Mouse (Mus musculus) Patski (cell line): ENCODE measurements around the gene Pcbd2. TPM values are rescaled to one million over a fixed set of nuclear protein-coding genes. Genes with fewer than 3 reads are reported as not detected.
"Not testable (repeated sequence)": the region's sequence is repeated elsewhere in the genome, so short reads cannot be mapped to it uniquely, and the experiment has no call there.

ENCODE experiments used
- ATAC-seq: fragments of 100-300 bp; one replicate; pipeline ENCODE4 v1.8.0; 2021
- CTCF ChIA-PET: fragments of 350-600 bp; sonication (Branson Sonifier 250); formaldehyde crosslinking; loops from one replicate; lab custom pipeline; 2022; ENCODE audit warnings: inconsistent platforms; lab: Charles Lee
- POLR2A ChIA-PET: fragments of 350-600 bp; sonication (Branson Sonifier 250); formaldehyde crosslinking; loops from one replicate; lab custom pipeline; 2022; ENCODE audit warnings: antibody characterized with exemption, inconsistent platforms; lab: Charles Lee
- DNase-seq: peaks from one replicate; pipeline ENCODE4 v3.0.0-alpha.2; 2011; ENCODE audit warnings: low read depth, low spot score
- H3K27me3 ChIP-seq: fragments of 371-371 bp; one replicate; pipeline ENCODE4 v1.5.1; 2021
- CTCF ChIP-seq: fragments of 100-300 bp; IDR thresholded peaks from one replicate; pipeline ENCODE4 v1.5.1; 2021
- in situ Hi-C: fragments of 300-500 bp; cut with MboI; formaldehyde crosslinking; loops from 3 replicates; pipeline ENCODE4 v1.11.1; 2018; ENCODE audit warnings: low pct_unique_long_range_greater_than_20kb, mixed read lengths
- polyA plus RNA-seq: library from polyadenylated mRNA; unstranded; gene quantifications from one replicate; pipeline ENCODE4 v1.2.3, GENCODE M21; 2021

Gene Pcbd2
- polyA plus RNA-seq = 40.2 TPM

DNA sequence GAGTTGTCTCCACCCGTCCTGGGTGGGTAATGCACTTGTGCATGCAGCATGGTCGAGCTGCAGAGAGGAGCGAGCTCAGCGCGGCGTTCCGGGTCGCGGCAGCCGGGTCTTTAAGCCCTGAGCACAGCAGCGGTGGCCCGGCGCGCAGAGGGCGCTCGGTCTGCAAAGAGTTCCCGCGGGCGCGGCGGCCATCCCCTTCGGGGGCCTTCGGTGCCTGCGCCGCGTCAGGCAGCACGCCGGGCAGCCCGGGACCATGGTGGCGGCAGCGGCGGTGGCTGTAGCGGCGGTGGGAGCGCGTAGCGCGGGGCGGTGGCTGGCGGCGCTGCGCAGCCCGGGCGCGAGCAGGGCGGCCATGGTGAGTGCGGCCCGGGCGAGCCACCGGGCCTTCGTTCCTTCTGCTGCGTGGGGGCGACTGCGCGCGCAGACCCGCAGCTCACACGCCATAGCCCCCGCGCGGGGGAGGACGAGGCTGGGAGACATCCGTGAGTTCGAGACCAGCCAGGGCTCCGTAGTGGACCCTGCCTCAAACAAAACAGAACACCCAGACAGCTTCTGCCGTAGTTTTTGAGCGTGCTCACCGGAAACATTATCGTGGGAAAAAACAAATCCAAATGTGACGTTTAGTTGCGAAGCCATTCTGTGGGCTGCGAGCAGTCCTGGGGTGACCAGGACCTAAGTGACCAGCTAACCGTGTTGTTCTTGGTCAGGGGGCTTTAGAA, at the start of gene Pcbd2:
Gene Pcbd2 (plus strand): TSS at position 249 of the 719 bp plus-strand sequence.
- ChIA-PET POLR2A (interaction anchor here (0.6 to 3.7 kb wide), 4 partner anchors 20 to 459 kb away, joined by 3 to 20 read pairs (median 5); partner anchors contain the start of gene B230219D22Rik), CTCF (interaction anchor here (1.1 to 2.7 kb wide), 12 partner anchors 9 to 224 kb away, joined by 3 to 13 read pairs (median 4); partner anchors contain the start of gene B230219D22Rik)
- no peaks in the 10 kb centered on the region for H3K27me3 ChIP-seq
- DNase-seq (no peak), ATAC-seq (peak; percentile 71)
- in situ Hi-C loops = loop anchor here (5.0 kb wide), 1 partner anchor 55 kb away; no protein-coding TSS in a partner anchor
- TF ChIP-seq CTCF = no peak

DNA sequence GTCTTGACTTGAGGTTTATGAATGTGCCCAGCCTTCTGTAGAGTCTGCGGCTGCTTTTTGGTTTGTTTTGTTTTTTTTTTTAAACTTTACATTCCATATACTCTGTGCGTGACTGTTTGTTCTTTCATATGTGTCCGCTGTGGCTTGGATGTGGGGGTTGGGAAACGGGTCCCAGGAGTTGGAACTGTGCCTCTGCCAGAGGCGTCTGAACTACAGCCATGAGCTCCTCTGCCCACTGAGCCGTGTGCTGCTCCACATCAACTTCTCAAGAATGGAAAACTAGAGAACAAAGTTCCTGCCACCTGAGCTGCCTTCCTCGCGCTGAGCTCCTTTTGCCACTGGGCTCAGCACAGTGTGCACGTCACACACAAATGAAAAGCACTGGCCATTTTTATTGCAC, 45.0 kb upstream of the Pcbd2 start:
- ATAC-seq (no peak), DNase-seq (no peak)
- POLR2A ChIA-PET = interaction anchor here (0.7 kb wide), 1 partner anchor 344 kb away, joined by 3 read pairs; no protein-coding TSS in a partner anchor
- CTCF ChIA-PET = interaction anchor here (0.9 to 1.3 kb wide), 2 partner anchors 9 to 45 kb away, joined by 3 to 4 read pairs; partner anchors contain the start of gene Pcbd2
- no peaks in the 10 kb centered on the region for H3K27me3 ChIP-seq
- no peak for TF ChIP-seq CTCF
- in situ Hi-C loops = no loop called here

DNA sequence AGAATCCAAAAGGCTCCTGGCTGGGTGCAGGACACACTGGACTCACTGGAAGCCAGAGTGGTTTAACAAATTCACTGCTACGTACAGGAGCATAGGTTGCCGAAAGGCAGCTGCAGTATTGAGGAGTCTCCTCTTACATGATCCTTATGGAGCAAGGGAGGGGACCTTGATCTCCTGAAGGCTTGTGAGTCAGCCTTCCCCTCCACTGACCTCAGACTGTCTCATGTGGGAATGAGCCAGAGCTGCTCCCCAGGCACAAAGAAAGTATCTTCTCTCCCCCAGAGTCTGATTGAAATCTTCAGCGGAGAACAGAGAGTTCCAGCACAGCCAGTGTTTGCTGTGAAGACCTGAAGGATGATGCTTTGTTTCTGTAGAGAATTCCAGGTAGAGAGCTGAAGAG, 43.6 kb upstream of the Pcbd2 start:
- ChIA-PET CTCF (interaction anchor here (1.2 kb wide), 2 partner anchors 9 to 15 kb away, joined by 3 to 5 read pairs; partner anchors contain the start of gene B230219D22Rik), POLR2A (interaction anchor here (0.6 kb wide), 1 partner anchor 28 kb away, joined by 3 read pairs; no protein-coding TSS in a partner anchor)
- H3K27me3 ChIP-seq = no peaks in the 10 kb centered on the region
- no peak for DNase-seq
- TF ChIP-seq CTCF = no peak
- ATAC-seq = no peak
- in situ Hi-C loops = no loop called here

- no peaks in the 10 kb centered on the region for H3K27me3 ChIP-seq
- in situ Hi-C loops = no loop called here
- DNase-seq (no peak), ATAC-seq (no peak)
- CTCF ChIA-PET = no interaction called here
- POLR2A ChIA-PET = no interaction called here
- TF ChIP-seq CTCF = no peak
Observed at GRCm38 (mm10) chr13:55686107-55686633, 41.0 kb upstream of the Pcbd2 start.

DNA sequence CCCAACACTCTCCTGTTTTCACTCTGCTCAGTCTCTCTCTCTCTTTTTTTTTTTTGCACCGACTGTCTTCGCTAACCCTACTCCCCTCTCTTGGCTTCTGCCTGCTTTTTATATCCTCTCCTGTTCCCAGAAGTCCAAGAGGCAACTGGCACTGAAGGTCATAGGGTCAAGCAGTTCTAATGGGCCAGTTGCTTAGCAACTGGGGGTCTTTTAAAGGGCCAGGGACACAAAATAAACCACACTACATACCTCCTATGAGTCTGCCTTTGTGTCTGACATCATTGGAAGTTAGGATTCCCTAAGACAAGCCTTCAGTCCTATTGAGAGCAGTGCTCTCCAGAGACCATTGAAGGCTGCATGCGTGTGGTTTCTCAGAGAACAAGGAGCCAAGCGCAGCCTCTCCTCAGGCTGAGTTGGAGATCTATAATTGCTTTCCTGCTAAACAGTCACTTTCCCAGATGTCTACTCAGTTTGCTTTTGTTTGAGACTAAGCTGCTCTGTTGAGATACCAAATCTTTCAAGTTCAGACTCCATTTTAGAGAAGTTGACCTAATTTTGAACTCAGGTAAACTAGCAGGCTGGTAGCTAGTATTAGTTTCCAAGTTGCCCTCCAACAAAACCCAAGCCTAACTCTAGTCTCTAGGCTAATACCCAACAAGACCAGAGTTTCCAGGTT, 39.1 kb upstream of the Pcbd2 start:
- ATAC-seq (no peak), DNase-seq (no peak)
- H3K27me3 ChIP-seq = no peaks in the 10 kb centered on the region
- TF ChIP-seq CTCF = no peak
- ChIA-PET CTCF (no interaction called here), POLR2A (no interaction called here)
- in situ Hi-C loops = no loop called here

DNA sequence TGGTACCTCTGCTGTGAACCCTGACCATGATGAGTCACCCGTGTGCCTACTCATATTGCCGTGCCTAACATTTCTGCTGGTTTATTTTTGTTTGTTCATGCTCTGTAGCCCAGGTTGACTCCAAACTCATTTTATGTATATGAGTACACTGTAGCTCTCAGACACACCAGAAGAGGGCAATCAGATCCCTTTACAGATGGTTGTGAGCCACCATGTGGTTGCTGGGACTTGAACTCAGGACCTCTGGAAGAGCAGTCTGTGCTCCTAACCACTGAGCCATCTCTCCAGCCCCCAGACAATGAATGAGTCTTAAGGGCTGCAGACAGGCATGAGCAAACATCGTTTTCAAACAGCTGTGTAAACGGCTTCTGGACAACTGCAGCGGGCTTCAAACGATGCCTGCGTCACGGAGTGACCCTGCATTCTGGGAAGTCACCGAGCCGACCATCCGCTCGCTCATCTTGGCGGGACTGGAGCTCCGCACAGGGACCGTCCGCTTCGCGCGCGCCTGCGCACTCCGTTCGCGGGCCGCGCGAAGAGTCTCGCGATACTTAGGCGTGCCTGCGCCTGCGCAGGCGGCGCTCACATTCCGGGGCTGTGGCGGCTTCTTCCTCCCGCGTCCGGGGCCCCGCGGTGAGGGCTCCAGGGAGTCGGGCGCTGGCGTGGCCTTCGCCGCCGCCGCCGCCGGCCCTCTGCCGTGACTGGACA, 34.5 kb upstream of the Pcbd2 start, which contains the start of gene B230219D22Rik:
Gene B230219D22Rik (plus strand): TSS at position 590 of the 708 bp plus-strand sequence.
- ATAC-seq (peak; percentile 85), DNase-seq (no peak)
- in situ Hi-C loops = no loop called here
- H3K27me3 ChIP-seq = no peaks in the 10 kb centered on the region
- TF ChIP-seq CTCF = no peak
- CTCF ChIA-PET = interaction anchor here (0.8 to 2.3 kb wide), 6 partner anchors 9 to 35 kb away, joined by 3 to 13 read pairs (median 4); partner anchors contain the start of genes Pcbd2 and Txndc15
- POLR2A ChIA-PET = interaction anchor here (1.0 to 3.6 kb wide), 3 partner anchors 9 to 35 kb away, joined by 3 to 20 read pairs (median 3); partner anchors contain the start of genes Pcbd2 and Txndc15

DNA sequence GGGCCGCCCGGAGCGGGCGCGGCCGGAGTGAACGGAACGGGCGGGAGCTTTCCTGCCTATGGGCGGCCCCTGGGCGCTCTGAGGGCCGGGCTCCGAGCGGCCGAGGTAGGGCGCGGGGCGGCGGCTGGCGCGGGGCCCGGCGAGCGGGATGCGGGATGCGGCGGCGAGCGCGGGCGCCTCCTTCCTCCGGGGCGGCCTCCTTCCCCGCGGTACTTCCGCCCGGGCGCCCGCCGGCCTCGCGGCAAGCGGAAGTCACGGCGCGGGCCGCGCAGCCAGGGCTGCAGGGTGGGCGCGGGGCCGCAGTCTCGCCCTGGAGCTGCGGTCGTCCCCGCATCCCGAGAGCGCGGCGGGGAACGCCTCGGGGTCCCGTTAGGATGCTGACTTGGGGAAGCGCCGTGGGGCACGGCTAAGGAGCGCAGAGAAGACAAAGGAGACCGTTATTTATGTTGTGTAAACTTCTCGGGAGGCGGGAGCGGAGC, 33.9 kb upstream of the Pcbd2 start:
- DNase-seq (no peak), ATAC-seq (peak; percentile 36)
- POLR2A ChIA-PET = interaction anchor here (0.5 to 3.6 kb wide), 5 partner anchors 8 to 123 kb away, joined by 3 to 20 read pairs (median 3); partner anchors contain the start of genes Pcbd2 and Txndc15

GRCm38 (mm10) chr13:55694110-55694509, 33.1 kb upstream of the Pcbd2 start:
- CTCF ChIA-PET = interaction anchor here (1.4 to 2.3 kb wide), 2 partner anchors 18 to 34 kb away, joined by 3 to 13 read pairs; partner anchors contain the start of gene Pcbd2
- no peak for TF ChIP-seq CTCF
- in situ Hi-C loops = no loop called here
- ATAC-seq (no peak), DNase-seq (no peak)
- no peaks in the 10 kb centered on the region for H3K27me3 ChIP-seq
- POLR2A ChIA-PET = interaction anchor here (0.8 to 3.6 kb wide), 2 partner anchors 33 to 70 kb away, joined by 4 to 20 read pairs; partner anchors contain the start of gene Pcbd2

More for the DNA sequence above, 33.9 kb upstream of the Pcbd2 start:
- H3K27me3 ChIP-seq = no peaks in the 10 kb centered on the region
- no peak for TF ChIP-seq CTCF
- in situ Hi-C loops = no loop called here
- CTCF ChIA-PET = interaction anchor here (1.1 to 2.3 kb wide), 6 partner anchors 10 to 34 kb away, joined by 3 to 13 read pairs (median 4); partner anchors contain the start of genes Pcbd2 and Txndc15

DNA sequence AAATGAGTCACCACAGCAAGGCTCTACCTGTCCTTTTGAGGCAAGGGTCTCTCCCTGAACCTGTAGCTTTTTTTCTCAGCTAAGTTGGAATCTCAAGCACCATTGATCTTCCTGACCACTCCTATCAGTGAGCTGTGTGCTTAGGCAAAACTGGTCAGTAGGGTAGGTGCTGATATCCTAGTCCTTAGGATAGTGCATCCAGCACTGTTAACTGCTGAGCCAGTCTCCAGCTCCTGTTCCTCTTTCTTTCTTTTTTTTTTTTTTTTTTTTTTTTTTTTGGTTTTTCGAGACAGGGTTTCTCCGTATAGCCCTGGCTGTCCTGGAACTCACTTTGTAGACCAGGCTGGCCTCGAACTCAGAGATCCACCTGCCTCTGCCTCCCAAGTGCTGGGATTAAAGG, 31.2 kb upstream of the Pcbd2 start:
- DNase-seq, H3K27me3 ChIP-seq, ATAC-seq, in situ Hi-C loops: not testable (repeated sequence)
- POLR2A ChIA-PET = interaction anchor here (0.7 kb wide), 1 partner anchor 15 kb away, joined by 5 read pairs; no protein-coding TSS in a partner anchor
- CTCF ChIA-PET = interaction anchor here (1.3 kb wide), 1 partner anchor 31 kb away, joined by 4 read pairs; the partner anchor contains the start of gene Pcbd2
